Mouse (Mus musculus): Measurements from ENCODE around the gene Prelp.
A peak's percentile ranks its signal among the peaks of the same experiment; 100 is the strongest.

The Prelp gene

DNA sequence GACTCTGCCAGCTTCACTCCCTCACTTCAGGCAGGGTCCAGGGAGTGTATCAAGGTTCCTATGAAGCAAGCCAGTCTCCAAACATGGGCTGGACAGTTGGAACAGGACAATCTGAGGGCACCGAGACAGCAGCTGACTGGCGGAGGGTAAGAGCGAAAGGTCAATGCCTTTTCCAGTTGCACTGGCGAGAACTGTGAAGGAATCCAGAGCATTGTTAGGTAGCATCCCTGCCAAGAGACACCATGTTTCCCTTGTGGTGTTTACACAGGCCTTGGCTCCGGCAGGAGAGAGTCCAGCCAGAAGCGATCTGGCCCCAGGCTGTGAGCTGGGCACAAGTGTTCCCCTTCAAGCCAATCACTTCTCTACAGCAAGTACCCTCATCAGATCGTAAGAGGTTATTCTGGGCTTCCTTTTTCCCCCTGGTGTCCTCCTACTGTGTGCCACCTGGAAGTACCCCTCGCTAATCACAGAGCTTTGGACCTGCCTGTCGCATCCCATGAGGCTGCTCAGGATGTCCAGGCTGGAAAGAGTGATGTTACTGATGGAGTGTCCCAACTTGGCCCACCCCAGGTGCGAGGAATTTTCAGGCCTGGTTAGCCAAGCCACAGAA lies 13.2 kb upstream of the Prelp start:
- DNase-seq (ENCODE audit: low spot score), result no peak

DNA sequence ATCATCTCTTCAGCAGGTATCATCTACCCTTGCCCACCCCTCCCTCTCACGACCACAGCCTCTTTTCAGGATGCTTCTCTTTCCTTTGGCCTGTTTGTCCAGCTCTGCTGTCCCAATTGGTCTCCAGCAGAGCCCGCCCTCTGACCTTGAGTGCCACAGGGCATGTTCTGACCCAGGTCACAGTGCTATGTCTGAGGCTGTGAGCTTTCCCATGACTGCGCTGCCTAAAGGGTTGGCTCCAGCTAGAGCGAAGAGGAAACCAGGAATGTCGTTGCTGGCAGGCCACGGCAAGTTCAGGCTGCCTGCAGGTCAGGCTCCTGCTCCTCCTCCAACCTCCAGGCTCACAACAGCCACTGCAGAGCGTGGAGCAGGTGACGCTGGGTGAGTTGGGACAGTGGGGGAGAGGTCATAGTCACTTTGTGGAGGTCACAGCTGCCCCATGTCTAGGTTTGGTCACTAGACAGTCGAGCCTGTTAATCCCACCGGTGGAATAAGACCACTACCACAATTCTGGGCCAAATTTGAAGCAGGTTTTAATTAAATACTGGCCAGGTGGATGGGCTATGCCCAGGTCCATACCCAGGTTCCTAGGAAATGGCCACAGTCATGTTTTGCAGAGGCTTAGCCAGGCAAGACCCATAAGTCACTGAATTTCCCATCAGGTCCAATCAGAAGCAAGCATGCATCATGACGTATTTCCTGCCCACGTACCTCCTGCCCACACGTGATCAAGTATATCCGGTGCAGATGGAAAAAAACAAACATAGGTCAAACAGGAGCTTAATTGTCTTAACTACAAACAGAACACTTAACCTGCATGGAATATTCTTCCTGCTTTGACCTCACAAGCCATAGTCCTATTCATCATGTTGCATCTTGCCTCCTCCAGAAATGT lies 12.3 kb upstream of the Prelp start:
- no peak for DNase-seq (ENCODE audit: low spot score)

DNA sequence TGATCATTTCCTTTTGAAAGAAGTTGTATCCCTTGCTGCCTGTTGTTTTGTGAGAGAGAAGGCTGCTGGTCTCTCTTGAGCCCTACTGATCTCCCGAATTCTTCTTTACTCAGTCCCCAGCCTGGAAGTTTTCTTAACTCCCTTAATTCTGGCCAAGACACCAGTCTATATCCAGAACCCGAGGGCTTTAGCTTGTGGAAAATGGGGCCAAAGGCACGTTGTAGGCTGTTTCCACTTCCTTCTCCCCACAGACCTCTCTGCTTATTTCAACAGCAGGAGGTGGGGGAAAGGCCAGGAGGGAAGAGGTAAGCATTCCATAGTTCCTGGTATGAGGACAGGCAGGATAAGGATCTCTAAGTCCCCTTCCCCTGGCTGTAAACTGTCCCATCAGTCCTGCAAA lies 8.8 kb upstream of the Prelp start:
- DNase-seq (ENCODE audit: low spot score), result no peak

DNA sequence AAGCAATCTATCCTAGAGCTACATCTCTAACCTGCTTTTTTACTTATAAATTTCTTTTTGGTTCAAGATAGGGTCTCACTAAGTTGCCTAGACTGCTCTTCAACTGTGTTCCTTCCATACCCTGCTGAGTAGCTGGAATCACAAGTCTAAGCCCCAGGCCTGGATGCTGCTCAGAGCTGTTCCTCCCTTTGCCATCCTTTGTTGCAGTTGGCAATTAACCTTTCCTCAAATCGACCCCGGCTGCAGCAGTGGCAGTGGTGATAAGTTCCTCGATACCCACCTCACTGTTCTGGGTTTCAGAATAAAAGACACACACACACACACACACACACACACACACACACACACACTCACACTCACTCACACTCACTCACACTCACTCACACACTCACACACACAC lies 4.0 kb upstream of the Prelp start:
- DNase-seq (ENCODE audit: low spot score), result no peak

DNA sequence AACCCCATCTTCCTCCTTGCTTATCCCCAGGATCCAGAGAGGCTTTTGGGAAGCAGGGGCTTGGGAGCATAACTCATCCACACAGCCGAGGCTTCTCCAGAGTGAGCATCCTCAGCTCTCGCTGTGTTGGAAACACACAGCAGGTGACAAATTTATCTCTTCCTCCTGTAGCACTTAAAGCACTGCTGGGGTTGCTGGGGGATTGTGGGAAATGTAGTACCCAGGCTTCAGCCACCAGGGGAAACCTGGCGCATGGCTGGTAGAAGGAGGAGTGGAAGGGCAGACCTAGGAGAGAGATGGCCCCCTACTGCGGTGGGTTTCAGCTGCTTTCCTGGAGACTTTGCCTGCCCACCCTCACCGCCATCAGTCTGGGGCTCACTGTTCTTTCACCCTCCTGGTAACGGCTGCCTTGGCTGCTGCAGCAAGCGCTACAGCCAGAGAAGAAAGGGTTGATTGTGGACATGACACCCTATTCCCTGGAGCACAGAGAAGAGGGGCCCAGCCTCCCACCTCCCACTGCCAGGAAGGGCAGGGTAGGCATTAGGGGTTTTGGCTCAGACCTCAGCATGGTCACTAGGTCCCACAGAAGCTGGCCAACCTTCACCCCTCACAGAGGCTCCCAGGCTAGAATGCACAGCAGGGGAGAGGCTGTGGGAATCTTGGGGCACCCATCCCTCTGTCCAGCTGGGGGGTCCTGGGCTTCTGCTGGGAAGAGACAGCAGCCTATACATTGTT lies 3.1 kb upstream of the Prelp start:
- no peak for DNase-seq (ENCODE audit: low spot score)

GRCm38 (mm10) chr1:133923071-133923470 lies 1.9 kb upstream of the Prelp start:
- DNase-seq (ENCODE audit: low spot score), result no peak

DNA sequence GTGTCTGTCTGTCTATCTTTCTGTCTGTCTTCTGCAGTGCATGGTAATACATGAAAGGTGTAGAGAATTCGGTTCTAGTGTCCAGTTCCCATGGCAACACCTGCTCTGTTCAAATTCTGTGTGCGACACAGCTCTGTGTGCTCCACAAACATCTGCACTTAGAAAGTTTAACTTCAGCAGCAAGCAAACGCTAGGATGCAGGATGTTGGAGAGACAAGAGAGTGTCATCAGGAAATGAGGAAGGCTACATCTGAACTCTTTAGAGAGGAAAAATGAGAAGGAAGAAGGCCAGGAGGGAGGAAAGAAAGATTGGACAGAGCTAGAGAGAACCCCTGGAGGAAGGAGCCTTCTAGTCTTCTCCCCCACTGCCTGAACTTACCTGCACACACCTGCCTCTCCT lies 338 bp downstream of the Prelp start:
- no peak for DNase-seq (ENCODE audit: low spot score)

GRCm38 (mm10) chr1:133920401-133920800 lies 813 bp downstream of the Prelp start:
- DNase-seq (ENCODE audit: low spot score), result no peak

DNA sequence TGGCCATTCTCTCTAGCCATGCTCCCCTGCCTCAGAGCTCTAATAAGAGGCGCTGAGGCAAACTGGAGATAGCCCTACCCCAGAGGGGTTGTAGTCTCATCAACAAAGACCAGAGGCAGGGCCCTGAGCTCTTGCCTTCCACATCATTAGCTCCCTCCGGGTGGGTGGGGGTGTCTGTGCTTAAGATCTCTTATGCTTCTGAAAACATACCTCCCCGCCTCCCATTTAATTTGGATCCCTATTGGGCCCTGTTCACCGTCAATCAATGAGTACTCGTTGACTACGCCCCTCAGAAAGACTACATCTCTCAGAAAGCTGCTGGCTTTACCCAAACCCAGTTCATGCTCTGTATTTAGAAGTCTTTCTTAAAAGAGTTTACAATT lies 3.1 kb downstream of the Prelp start:
- DNase-seq (ENCODE audit: low spot score), result no peak

DNA sequence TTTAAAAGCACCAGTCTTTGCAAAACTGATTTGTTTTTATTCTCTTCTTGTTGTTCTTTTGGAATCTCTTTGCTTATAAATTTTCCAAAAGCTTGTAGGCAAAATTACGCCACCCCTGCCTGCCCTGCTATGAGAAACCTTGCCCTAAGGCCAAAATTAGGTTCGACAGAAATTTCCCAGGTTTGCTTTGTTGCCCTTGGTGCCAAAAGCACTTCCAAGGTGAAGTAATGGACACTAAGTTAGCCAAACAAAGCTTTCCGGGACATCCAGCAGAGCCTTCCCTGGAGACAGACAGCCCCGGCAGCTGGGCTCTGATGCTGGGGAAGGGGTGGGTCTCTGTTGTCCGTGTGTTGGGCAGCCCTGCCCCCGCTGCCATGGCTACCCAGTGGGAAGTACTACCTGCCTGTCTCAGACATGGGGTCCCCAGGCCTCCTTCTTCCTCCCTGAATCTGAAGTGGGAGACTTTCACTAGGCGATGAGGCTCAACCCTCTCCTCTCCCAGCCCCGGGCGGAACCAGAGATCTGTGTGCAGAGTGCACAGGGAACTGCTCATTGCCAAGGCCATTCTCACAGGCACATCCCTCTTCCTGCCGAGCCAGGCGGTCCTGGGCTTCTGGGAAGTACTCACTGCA lies 3.6 kb downstream of the Prelp start:
- no peak for DNase-seq (ENCODE audit: low spot score)

DNA sequence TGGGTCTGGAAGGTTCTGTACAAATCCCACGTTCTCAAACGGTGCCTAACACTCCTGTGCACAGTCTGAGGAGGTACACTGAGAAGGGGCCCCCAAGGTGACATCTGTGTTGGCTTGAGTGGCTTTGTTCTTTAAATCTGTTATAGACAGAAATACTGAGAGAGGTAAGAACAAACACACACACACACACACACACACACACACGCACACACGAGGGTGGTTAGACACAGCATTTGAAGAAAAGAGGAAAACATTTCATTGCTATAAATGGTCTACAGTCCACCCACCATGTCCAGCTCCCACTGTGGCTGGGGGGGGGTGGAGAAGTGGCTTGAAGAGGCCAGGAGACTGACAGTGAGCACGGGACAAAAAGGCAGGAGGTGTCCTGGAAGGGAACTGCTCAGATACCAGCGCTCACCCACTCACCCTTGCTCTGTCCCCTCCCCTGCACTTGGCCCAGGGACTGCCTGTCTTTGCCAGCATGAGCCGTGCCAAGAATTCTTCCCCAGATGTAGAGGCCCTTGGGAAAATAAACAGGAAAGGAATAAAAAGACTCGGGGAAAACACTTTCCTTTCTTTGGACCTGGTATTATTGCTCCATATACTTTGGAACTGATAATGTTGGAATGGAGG lies 5.4 kb downstream of the Prelp start:
- DNase-seq (ENCODE audit: low spot score), result peak; percentile 85

- no peak for DNase-seq (ENCODE audit: low spot score)
Observed at GRCm38 (mm10) chr1:133915115-133915514, 6.1 kb downstream of the Prelp start.

DNA sequence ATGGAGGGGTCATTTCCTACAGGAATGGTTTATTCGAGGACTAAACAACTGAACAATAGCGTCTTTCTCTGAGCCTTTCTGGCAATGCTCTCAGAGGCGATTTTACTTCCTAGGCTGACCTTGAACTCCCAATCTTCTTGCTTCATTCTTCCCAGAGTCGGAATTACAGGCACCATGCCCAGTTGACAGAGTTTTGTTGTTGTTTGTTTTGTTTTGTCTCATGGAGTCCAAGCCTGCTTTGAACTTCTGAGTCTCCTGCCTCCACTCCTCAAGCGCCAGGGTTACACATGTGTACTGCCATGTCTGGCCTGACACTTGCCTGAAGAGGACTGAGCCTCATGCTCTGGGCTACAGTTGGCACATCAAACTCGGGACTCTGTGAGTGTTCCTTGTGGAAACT lies 8.2 kb downstream of the Prelp start:
- DNase-seq (ENCODE audit: low spot score), result no peak

DNA sequence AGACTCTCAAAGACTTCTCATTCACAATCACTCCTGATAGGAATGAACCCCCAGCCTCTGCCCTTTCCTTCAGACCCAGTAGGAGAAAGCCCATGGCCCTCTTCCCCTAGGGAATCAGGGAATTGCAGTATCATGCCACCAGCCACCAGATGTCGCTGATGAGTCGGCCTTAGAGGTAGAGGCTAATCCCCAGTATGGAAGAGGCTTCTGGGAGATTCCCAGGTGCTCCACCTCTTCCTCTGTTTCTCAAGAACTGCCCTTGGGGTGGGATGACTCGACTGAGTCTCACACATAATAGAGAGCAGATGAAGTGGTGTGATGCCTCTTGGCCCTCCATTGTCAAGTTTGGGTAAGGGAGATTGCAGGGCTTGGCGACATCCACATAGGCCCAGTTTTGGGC lies 9.8 kb downstream of the Prelp start:
- DNase-seq (ENCODE audit: low spot score), result peak; percentile 73

DNA sequence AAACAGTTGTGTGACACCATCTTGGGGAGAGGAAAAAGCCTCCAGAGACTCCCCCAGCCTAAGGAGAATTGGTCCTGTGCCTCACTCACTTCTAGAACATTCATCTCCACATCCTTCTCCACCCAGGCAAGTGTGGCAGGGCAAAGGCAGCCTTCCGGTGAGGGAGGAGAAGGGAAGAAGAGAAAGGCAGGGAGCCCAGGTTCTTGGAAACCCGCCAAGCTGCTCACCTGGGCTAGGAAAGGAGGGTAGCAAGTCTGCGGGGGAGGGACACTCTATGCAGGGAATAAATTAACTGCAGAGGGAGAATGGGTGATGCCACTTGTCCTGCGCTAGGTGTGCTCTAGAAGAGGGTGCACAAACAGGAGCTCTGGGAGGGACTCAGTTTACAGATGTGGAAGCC lies 10.2 kb downstream of the Prelp start:
- no peak for DNase-seq (ENCODE audit: low spot score)

DNA sequence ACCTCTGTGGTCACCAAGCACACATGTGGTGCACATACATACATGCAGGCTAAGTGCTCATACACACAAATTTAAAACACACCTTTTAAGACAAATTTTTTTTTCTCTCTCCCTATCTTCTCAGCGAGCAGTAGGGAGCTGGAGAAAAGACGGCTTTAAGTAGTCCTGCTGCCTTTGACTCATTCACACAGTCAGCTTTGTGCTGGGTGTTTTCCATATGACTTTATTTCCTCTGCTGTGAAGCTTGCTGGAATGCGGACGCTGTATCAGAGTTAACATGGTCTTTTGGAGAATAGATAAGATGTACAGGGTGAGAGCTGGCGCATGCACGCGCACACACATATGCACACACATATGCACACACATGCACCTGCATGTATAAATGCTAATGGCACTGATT lies 11.1 kb downstream of the Prelp start:
- DNase-seq (ENCODE audit: low spot score), result no peak

DNA sequence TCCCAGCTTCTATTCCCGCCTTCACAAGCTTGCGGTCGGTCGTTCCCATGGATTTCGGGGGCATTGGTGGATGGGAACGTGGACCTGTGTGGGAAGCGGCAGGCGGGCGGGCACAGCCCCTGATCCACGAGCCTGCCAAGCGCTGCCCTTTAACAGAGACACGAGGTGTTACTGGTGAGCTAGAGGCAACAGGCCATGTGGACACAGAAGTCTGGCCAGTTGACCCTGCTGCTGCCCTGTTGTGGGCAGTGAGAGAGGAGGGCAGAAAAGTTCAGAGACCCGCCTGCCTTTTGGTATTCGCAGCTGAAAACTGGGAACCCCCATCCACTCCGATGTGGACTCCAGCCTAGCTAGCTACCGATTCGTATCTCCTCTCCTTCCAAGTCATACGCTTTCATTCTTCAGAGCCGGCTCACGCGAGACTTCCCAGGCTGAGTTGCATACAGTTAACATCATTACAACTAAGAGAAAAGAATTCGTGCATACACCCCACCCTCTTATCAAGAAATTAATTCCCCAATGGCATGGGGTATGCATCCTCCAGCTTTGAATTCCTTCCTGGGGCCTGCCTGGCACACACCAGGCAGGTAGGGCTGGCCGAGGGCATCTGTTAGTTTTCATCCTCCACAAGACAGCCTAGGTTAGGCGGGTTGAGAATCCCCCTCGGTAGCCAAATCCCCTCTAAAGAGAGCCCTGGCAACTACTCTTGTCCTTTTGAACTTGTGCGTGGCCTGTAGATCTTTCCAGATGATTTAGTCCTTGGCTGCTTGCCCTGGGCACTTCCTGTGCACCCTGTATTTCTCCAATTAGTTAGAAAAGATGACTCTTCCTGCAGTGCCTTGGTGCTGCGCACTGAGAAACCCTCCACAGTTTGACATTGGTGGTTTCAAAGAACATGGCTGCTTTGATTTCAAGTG lies 12.3 kb downstream of the Prelp start:
- DNase-seq (ENCODE audit: low spot score), result no peak

DNA sequence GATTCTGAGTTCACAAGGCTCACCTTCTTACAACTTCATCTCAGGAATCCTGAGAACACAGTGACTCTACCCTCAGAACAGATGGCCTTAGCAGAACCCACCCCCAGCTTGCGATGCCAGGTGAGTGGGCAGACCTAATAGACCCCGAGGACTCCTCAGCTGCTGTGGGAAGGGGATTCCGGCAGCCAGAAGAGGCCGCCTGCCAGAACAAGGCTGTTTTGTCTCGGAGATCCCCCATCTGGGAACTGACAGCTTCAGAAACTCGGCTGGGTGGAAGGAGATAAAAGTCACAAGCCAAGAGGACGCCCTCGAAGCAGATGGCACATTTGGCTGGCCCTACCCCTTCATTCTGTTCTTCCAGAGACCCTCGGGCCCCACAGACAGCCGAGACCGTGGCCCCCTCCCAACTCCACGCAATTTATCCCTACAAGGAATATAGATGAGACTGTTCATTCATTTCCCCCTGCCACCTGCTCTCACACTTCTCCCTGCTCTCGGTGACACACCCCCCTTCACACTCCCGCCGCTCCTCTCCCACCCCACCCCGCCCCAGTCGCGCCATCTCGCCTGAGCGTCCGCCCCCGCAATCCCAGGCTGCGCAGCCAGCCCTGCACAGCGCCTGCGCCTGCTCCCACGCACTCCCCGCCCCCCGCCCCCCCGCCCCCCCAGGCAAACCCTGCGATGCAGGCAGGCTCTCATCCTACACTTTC lies 13.1 kb downstream of the Prelp start, which contains the start of gene Optc:
Gene Optc, minus strand, starts transcription at position 51 of the 710 bp plus-strand sequence.
- DNase-seq (ENCODE audit: low spot score), result no peak

GRCm38 (mm10) chr1:133906420-133906819 lies 14.8 kb downstream of the Prelp start:
- no peak for DNase-seq (ENCODE audit: low spot score)

- DNase-seq (ENCODE audit: low spot score), result no peak
Observed at GRCm38 (mm10) chr1:133900825-133901224, 20.4 kb downstream of the Prelp start.

Measured in ovary, postnatal 14 days (tissue).